Mouse (Mus musculus) liver, adult (tissue): Measurements from ENCODE around the gene Zfp598.

Experiments used
- GATA4 ChIP-seq: IDR thresholded peaks from 2 replicates; pipeline ENCODE4 v1.6.1; 2014; ENCODE audit warnings: mild to moderate bottlenecking, low read length; ENCODE audit not compliant: insufficient replicate concordance

The Zfp598 gene

DNA sequence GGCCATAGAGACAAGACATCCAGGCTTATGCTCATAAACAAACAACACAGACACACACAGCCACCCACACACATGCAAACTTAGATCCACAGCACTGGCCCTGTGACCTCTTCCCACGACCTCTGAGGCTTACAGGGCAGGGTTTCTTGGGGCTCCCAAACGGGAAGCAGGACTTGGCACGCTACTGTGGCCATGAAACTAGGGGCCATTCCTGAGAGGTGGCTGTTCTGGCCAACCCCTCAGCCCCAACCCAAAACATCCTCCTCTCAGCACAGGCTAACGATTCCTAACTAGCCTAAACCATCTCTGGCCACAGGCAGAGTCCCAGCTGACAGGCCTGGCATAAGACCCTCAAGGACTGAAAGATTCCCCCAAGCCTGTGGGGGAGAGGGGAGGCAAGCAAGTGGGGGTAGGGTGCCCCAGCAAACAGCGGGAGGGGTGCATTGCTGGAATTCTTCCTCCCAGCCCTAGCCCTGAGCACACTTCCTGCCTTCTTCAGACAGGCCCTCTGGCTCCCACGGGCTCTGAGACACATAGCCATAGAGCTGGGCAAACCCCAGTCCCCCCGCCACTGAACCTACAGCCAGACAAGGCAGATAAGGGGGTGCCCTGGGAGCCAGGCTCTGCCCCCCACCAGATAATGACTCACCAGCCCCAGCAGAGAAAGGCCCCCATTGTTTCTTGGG, 25.3 kb upstream of the Zfp598 start:
- TF ChIP-seq GATA4 = no peak

DNA sequence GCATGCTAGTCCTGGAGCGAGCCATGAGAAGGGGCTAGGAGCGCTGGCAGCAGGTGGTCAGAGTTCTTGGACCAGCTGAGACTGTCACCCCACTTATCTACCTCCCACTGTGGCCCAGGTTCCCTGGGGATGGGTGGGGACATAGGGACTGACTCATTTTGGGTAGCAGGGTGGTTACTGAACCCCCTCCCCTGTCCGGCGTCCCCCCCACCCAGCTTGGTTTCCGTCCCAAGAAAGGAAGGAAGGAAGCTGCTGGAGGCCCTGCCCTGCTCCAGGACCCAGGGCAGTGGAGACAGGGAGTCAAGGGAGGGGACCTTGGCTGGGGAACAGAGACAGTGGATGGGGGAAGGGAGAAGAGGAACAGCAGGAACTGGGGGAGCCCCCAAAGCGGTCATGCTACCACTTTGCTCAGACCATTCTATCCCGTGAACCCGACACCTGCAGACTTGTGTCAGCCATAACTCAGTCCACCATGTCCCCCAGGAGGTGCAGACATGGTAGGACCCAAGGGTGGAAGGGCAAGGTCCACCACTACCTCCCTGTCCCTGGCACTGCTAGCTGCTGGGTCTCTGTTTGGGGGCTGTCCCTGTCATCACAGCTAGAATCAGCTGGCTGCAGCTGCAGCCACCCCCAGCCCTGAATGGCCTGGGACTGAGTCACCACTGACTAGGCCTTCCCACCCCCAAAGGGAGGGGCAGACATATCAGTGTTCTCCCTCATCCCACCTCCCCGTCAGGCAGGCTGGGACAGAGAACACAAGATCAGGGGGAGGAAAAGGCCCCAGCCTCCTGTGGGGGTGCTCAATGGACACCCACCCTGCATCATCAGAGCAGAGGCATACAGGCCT, 24.4 kb upstream of the Zfp598 start:
- no peak; the same call in 1 of the 2 replicates for TF ChIP-seq GATA4

DNA sequence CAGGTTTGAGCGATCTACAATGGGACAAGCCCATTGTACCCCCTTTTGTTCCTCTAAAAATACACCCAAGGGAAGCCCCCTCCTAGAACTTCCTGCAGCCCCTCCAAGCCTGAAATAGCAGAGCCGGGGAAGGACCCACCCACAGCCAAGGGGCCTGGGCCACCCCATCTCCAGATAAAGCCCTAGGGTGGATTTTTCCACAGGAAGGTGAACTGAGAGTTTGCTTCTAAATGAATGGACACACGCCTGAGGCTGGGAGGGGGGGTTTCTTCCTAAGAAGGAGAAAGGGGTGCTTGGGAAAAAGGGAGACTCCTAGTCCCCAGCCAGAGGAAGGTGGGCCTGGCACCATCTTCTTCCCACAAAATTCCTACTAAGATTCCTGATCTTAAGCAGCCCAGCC, 23.6 kb upstream of the Zfp598 start:
- TF ChIP-seq GATA4 = peak; percentile 51; the same call in 1 of the 2 replicates

DNA sequence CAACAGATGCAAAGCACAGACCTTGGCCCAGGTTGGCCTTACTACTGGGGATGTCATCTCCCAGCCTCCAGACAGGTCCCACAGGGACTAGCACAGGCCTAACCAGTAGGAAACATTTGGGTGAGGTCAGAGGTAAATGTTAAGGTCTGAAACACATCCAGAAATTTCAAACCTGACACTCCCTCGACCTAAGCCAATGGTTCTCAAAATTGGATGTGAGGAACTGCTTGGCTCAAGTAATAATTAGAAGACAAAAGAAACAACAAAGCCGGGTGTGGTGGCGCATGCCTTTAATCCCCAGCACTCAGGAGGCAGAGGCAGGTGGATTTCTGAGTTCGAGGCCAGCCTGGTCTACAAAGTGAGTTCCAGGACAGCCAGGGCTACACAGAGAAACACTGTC, 23.1 kb upstream of the Zfp598 start:
- TF ChIP-seq GATA4 = no peak

DNA sequence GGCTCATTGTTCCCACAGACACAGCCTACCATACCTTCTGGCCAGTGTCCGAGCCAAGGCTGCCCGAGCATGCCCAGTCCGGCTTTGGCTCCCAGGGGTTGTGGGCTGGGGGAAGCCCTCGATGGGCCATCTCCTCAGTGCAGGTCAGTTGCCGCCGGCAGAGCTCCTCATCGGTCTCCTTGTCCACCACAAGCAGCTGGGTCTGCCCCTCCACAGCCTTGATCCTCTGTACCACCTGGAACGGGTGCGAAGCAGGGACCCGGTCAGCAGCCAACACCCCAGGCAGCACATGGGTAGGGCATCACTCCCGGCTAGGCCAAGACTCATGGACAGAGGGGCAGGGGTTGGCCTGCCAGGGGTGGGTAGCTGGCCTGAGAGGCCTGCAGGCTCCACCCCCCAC, 22.0 kb upstream of the Zfp598 start:
- TF ChIP-seq GATA4 = no peak

DNA sequence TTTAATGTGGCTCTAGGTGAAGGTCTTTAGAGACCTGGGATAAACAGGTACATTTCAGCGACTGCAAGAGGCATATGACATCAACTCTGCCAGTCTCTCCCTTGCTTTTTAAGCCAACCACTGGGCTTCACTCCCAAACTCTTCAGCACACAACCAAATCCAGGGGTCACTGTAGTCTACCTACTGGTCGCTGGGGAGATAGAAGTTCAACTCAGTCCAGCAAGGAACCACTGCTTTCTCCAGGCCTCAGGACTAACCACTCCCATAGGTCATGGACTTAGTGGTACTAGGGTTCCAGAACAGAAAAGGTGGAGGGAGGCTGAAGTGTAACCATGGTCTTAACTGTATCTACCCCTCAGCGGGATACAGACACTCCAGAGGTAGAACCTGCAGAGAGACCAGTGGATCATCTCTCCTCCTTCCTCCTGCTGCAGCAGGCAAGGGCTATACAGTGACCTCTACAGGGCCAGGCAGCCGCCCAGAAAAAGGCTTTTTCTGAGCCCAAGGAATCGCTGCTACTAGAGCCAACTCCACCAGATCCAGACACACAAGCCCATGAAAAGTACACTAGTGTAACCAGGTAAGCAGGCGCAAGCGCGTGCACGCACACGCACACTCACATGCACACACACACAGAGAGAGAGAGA, 20.6 kb upstream of the Zfp598 start:
- TF ChIP-seq GATA4 = no peak

DNA sequence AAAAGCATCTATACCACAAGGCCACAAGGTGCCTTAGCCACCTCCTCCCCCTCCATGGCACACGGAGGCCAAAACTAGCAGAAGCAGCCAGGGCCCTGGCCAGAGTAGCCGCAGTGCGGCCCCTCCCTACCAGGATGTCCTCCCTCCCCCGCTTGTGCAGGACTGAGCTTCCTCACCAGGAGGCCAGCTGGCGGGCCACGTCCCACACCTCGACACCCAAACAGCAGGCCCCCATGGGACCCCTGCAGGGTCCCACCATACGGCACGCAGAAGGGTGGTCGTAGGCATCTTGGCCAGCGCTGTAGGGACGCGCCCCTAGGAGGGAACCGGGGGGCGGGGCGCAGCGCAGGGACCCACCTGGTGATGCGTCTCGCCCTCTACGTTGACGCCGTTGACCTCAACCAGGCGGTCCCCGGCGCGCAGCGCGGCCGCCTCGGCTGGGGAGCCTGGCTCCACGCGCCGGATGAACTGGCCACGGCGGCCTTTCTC, 19.9 kb upstream of the Zfp598 start:
- TF ChIP-seq GATA4 = no peak

DNA sequence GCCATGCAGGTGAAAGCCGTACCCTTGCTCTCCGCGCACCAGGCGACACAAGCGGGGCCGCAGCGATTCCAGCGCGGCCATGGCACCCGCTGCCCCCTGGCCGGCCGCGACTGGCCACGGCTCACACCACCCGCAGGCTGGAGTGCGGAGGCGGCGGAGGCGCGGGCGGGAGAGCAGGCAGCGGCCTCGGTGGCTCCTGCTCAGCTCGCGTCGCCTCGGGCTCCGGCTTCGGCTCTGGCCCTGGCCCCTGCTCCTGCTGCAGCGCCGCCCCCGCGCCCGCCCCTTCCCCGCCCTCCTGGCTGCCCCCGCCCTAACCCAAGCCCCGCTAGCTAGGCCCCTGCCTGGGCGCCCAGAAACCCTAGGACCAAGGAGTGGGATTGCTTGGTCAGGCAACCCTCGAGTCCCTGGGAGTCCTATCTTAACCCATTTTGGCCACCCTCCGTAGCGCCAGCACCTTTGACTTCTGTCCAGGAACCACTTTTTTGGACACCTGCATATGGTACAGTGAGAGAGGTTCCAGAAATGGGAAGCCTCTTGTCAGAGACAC, 19.3 kb upstream of the Zfp598 start, which contains the start of gene Slc9a3r2:
Slc9a3r2 (minus strand) TSS at position 258 of the 547 bp plus-strand sequence.
- no peak for TF ChIP-seq GATA4

DNA sequence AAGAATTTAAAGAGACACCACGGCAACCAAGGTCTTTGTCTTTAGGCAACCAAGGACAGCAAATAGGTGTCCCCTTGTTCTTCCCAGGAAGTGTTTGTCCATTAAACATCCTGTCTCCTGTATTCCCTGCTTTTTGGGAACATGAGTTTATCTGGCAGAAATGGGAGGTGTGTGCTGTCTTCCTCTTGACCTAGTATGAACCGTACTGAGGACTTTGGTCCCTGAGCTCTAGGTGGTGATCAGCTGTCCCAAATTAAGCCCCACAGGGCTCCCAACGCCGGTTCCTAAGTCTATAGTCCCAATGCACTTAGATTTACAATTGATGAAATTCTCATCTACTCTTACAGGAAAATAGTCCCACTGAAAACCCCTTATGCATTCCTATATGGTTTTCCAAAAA, 18.7 kb upstream of the Zfp598 start:
- no peak for TF ChIP-seq GATA4

DNA sequence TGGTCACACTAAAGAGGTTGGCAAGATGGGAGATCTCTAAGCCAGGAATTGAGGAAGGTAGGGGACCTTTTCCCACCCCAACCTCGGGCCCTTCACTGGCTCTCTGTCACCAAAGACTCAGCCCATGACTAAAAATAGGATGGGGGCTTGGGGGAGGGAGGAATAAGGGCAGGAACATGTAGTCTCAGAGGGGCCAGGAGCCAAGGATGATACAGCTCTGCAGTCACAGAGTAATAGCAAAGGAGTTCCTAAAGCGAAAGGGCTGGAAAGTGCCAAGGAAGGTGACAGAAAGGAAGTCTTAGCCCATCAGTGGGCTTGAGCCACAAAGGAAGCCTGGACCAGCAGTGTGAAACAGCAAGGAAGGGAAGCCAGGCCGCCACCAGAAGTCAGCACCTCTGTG, 17.7 kb upstream of the Zfp598 start:
- TF ChIP-seq GATA4 = no peak

DNA sequence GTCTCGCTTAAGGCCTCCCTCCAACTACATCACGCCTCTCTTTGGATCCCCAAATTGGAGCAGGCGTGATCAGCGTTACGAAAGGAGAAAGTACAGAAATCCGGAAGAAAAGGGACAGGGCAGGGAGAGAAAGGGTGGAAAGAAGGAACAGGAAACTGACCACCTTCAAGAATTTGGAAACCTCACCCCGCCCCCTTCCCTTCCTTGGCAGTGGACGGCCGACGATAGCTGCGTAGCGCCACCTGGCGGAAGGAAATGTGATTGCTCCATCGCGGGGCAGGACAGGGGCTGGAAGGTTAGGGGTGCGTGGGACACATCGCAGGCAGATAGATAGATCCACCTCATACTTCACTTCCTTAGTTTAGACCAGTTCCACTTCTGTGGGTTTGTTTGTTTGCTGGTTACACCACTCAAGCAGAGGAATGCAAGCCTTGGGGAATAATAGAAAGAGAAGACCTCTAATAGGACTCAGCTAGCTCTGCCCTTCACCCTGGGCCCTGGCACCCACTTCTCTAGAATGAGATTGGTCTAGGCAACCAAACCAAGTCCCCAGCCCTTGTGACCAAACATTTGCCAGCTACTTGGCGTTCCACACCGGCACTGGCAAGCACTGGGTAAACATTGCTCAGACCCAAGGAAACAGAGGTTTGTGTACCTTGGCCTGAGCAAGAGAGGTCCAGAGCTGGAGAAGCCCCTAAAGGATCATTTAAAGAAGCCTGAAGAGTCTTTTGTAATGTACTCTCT, 15.3 kb upstream of the Zfp598 start:
- TF ChIP-seq GATA4 = no peak

DNA sequence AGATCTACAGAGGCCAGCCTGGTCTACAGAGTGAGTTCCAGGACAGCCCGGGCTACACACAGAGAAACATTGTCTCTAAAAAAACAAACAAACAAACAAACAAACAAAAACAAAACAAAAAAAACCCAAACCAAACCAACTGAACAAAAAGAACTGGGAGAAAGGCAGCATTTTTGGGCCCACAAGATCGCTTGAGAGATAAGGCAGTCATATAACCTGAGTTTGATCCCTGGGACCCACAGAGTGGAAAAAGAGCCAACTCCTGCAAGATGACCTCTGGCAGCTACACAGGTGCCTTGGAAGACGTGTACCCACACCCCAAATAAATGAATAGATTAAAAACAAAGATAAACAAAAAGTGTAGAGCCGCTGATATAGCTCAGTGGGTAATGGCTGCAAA, 14.5 kb upstream of the Zfp598 start:
- no peak for TF ChIP-seq GATA4

DNA sequence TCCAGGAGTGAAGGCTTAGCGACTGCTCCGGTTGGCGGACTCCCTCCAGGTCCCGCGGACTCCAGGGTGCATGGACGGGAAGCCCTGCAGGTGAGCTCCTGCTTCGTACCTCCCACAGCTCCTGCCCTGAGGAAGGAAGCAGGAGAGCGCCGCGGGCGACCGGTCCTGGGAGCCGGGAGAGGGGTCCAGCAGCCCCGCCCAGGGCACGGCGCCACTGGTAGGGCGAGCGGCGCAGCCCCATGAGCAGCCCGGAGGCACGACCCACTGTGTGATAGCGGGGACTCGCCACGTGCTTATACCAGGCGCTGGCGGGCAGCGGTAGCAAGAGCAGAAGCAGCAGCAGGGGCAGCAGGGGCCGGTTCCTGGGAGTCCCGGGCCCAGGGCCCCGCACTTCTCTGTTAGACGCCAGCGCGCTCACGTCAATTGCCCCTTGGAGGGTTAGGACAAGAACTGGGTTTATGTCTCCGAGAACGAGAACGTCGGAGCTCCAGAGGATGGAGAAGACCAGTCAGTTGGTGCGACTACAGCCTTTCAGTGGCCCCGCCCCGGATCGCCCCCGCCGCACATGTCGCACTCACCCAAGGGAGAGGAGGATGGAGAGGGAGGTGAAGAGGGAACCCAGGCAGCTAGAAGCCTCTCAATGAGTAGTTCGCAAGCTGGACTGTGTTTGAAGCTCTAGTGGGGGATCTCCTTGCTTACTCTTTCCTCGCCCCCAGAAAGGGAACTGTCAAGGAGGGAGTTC, 11.3 kb upstream of the Zfp598 start, which contains the start of gene Npw:
Npw (minus strand) TSS at position 441 of the 742 bp plus-strand sequence.
- no peak for TF ChIP-seq GATA4

DNA sequence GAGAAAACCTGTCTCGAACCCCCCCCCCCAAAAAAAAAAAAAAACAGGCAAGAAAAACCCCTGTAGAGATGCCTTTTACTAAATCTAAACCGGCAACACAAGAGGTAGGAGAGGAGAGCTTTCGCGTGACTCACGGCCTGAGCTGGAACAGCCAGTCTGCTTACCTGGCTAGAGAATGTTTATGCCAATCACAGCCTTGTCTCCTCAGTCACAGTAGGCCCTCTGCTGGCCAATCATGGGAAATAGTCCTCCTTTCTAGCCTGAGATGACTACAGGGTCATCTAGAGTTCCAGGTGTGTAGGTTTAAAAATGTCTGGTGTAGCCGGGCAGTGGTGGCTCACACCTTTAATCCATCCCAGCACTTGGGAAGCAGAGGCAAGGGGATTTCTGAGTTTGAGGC, 2.1 kb upstream of the Zfp598 start:
- TF ChIP-seq GATA4 = no peak

DNA sequence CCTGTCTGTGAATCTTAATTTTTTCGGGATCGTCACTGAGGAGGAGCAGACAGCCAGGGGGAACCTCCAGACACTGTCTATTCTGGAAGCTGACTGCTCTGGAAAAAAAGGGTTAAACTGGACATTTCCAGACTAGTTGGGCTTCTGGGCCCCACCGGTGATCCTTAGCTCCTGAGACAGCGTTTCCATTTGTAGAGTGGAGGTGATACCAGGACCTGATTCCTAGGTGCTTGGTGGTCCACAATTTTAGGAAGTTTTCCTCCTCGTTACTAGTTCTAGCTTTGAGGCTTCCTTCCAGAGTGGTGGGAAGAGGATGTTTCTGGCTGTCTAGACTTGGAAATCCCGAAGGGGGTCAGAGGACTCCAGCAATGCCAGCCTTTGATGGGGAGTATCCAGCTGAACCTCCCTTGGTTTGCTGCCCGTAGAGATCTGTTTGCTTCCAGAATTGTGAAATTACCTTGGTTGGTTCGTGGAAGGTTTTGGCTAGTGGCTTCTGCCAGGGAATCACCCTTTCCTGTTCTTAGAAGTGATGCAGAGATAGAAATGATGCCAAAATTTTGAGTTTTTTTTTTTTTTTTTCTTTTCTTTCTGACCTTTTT, 858 bp downstream of the Zfp598 start:
- no peak for TF ChIP-seq GATA4
